Mouse (Mus musculus) splenic B cell, adult 2 months (primary cell): ENCODE measurements at regions not wholly inside any gene's neighbourhood (a gene's known extent, or its start where the extent isn't known, plus 50 kb on each side); places are given as distances from the start of the nearest gene placed in this dataset.

Source experiments
- DNase-seq: peaks from one replicate; pipeline ENCODE4 v3.0.0-alpha.2; 2011; ENCODE audit warnings: low read depth, low spot score
- H3K27me3 ChIP-seq: 2 replicates; pipeline ENCODE4 v1.6.1; 2012; ENCODE audit warnings: mild to moderate bottlenecking, low read length, moderate library complexity, mixed read lengths; ENCODE audit not compliant: control insufficient read depth, poor library complexity, insufficient read depth, severe bottlenecking
- H3K36me3 ChIP-seq: 2 replicates; pipeline ENCODE4 v1.6.1; 2012; ENCODE audit warnings: mild to moderate bottlenecking, low read length, moderate library complexity, mixed read lengths; ENCODE audit not compliant: control insufficient read depth, poor library complexity, insufficient read depth, severe bottlenecking

GRCm38 (mm10) chr4:55619891-55620290 is 87.6 kb upstream of the Klf4 start:
- Histone ChIP-seq H3K27me3 (no peaks in the 10 kb centered on the region), H3K36me3 (no peaks in the 10 kb centered on the region)
- no peak for DNase-seq

GRCm38 (mm10) chr4:55615808-55616207 is 83.5 kb upstream of the Klf4 start:
- DNase-seq, result no peak
- no peaks in the 10 kb centered on the region for H3K27me3 ChIP-seq
- H3K36me3 ChIP-seq, result no peaks in the 10 kb centered on the region

GRCm38 (mm10) chr4:55613523-55613922 is 81.3 kb upstream of the Klf4 start:
- Histone ChIP-seq H3K36me3 (no peaks in the 10 kb centered on the region), H3K27me3 (no peaks in the 10 kb centered on the region)
- DNase-seq, result no peak

- Histone ChIP-seq H3K27me3 (no peaks in the 10 kb centered on the region), H3K36me3 (no peaks in the 10 kb centered on the region)
- DNase-seq, result no peak
These were observed 78.7 kb upstream of the Klf4 start for GRCm38 (mm10) chr4:55610998-55611397.

- Histone ChIP-seq H3K36me3 (no peaks in the 10 kb centered on the region), H3K27me3 (no peaks in the 10 kb centered on the region)
- DNase-seq, result no peak
These were observed 76.9 kb upstream of the Klf4 start for GRCm38 (mm10) chr4:55609214-55609613.

- Histone ChIP-seq H3K27me3 (no peaks in the 10 kb centered on the region), H3K36me3 (no peaks in the 10 kb centered on the region)
- DNase-seq, result no peak
These were observed 73.3 kb upstream of the Klf4 start for GRCm38 (mm10) chr4:55605541-55605940.

- no peaks in the 10 kb centered on the region for H3K36me3 ChIP-seq
- no peak for DNase-seq
- H3K27me3 ChIP-seq, result no peaks in the 10 kb centered on the region
These were observed 72.6 kb upstream of the Klf4 start for GRCm38 (mm10) chr4:55604915-55605314.

- Histone ChIP-seq H3K36me3 (no peaks in the 10 kb centered on the region), H3K27me3 (no peaks in the 10 kb centered on the region)
- no peak for DNase-seq
These were observed 71.7 kb upstream of the Klf4 start for GRCm38 (mm10) chr4:55603821-55604435.

- Histone ChIP-seq H3K36me3 (no peaks in the 10 kb centered on the region), H3K27me3 (no peaks in the 10 kb centered on the region)
- DNase-seq, result no peak
These were observed 62.9 kb upstream of the Klf4 start for GRCm38 (mm10) chr4:55595203-55595602.

- Histone ChIP-seq H3K36me3 (no peaks in the 10 kb centered on the region), H3K27me3 (no peaks in the 10 kb centered on the region)
- DNase-seq, result no peak
These were observed 62.4 kb upstream of the Klf4 start for GRCm38 (mm10) chr4:55594699-55595098.

DNA sequence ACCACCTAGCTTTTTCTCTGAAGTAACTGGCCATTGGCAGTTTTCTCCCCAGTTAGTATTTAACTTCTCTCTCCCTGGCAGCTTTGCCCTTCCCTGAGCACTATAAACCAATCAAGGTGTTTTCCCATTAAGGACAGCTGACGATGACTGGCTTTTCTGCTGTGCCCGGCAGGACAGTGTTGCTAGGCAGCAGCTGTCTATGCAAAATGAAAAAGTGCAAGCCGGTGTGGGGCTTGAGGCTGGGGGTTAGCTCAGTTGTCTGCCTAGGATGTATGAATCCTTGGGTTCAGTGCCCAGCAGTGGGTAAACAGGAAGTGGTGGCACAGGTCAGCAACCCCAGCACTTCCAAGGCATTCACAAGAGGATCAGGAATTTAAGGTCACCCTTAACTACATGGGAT is 60.9 kb upstream of the Klf4 start:
- DNase-seq, result peak; percentile 13
- Histone ChIP-seq H3K27me3 (no peaks in the 10 kb centered on the region), H3K36me3 (no peaks in the 10 kb centered on the region)

DNA sequence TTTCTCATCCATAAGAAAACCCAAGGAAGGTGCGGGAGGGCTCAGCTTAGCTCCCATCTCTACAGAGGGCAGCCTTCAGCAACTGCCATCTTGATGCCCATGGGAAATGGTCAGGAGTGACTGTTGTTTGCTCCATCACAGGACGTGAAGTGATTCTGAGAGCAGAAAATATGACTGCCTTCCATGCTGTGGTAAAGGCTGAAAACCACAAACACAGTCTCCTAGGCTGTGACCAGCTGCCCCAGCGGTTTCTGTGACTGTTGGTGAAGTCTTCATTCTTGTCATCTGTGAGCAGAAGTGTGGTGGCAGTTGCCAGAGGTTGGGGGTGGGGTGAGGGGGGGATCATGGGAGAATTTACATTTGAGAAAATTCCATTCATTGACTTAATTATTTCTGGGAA is 53.9 kb upstream of the Klf4 start:
- no peaks in the 10 kb centered on the region for H3K27me3 ChIP-seq
- no peaks in the 10 kb centered on the region for H3K36me3 ChIP-seq
- peak; percentile 4 for DNase-seq

GRCm38 (mm10) chr4:55583589-55583988 is 51.3 kb upstream of the Klf4 start:
- DNase-seq, result no peak
- no peaks in the 10 kb centered on the region for H3K36me3 ChIP-seq
- no peaks in the 10 kb centered on the region for H3K27me3 ChIP-seq
